Mouse (Mus musculus): ENCODE results near the gene Tfr2.

- TF ChIP-seq CTCF (IDR thresholded peaks at IDR 0.05; ENCODE audit: low read depth, low read length), result no peak
- TF ChIP-seq GATA1 (IDR thresholded peaks at IDR 0.05; ENCODE audit: borderline replicate concordance, low read length), result no peak
- TF ChIP-seq TAL1 (conservative IDR thresholded peaks at IDR 0.05; ENCODE audit: low read depth, low read length), result peak; percentile 87
Measured at GRCm38 (mm10) chr5:137570691-137571586, 1.3 kb downstream of the Tfr2 start.
